Mouse (Mus musculus) monocyte, adult 2 months (primary cell): ENCODE results near the gene Mllt3.

Experiments
- DNase-seq, 2 experiments: peaks; one replicate each; pipeline ENCODE4 v3.0.0; 2022; ENCODE audit warnings: low spot score in 2 of 2, low read depth in 1 of 2

Gene Mllt3

GRCm38 (mm10) chr4:87954421-87955083 lies 78.6 kb downstream of the Mllt3 start:
- DNase-seq: no peak

- DNase-seq: no peak
These were observed 79.4 kb downstream of the Mllt3 start for GRCm38 (mm10) chr4:87953736-87954135.

GRCm38 (mm10) chr4:87953268-87953667 lies 79.9 kb downstream of the Mllt3 start:
- DNase-seq: no peak

- no peak for DNase-seq
These were observed 83.7 kb downstream of the Mllt3 start for GRCm38 (mm10) chr4:87949451-87949850.

GRCm38 (mm10) chr4:87944320-87944719 lies 88.8 kb downstream of the Mllt3 start:
- peak in 1 of 2 experiments; percentile 7 for DNase-seq

- DNase-seq: no peak
These were observed 90.2 kb downstream of the Mllt3 start for GRCm38 (mm10) chr4:87942921-87943403.

GRCm38 (mm10) chr4:87939474-87940154 lies 93.5 kb downstream of the Mllt3 start:
- DNase-seq: no peak

GRCm38 (mm10) chr4:87936326-87936725 lies 96.8 kb downstream of the Mllt3 start:
- no peak for DNase-seq

GRCm38 (mm10) chr4:87933701-87934337 lies 99.3 kb downstream of the Mllt3 start:
- no peak for DNase-seq

- no peak for DNase-seq
These were observed 102.6 kb downstream of the Mllt3 start for GRCm38 (mm10) chr4:87930356-87931245.

GRCm38 (mm10) chr4:87928603-87929199 lies 104.5 kb downstream of the Mllt3 start:
- no peak for DNase-seq

GRCm38 (mm10) chr4:87927354-87927753 lies 105.8 kb downstream of the Mllt3 start:
- no peak for DNase-seq

GRCm38 (mm10) chr4:87920664-87921063 lies 112.5 kb downstream of the Mllt3 start:
- no peak for DNase-seq

GRCm38 (mm10) chr4:87911172-87911994 lies 121.8 kb downstream of the Mllt3 start:
- no peak for DNase-seq

GRCm38 (mm10) chr4:87905149-87905771 lies 127.9 kb downstream of the Mllt3 start:
- DNase-seq: no peak

- DNase-seq: no peak
These were observed 128.4 kb downstream of the Mllt3 start for GRCm38 (mm10) chr4:87904722-87905121.

GRCm38 (mm10) chr4:87902584-87902983 lies 130.6 kb downstream of the Mllt3 start:
- DNase-seq: no peak

- no peak for DNase-seq
These were observed 132.0 kb downstream of the Mllt3 start for GRCm38 (mm10) chr4:87901166-87901565.

- DNase-seq: no peak
These were observed 139.7 kb downstream of the Mllt3 start for GRCm38 (mm10) chr4:87893498-87893897.
